Mouse (Mus musculus) embryonic facial prominence, embryonic 14.5 days (tissue): ENCODE data around the gene Pon3. TPM values are rescaled to one million over a fixed set of nuclear protein-coding genes. Genes with fewer than 3 reads are reported as not detected.
A peak's percentile ranks its signal among the peaks of the same experiment; 100 is the strongest.

Experiments used
- ATAC-seq: fragments of 200-750 bp; cut with Nextera tagmentation; 2 replicates; pipeline ENCODE4 v1.8.0; 2017; ENCODE audit warnings: low read depth, moderate number of reproducible peaks, moderate TSS enrichment
- DNase-seq: peaks from one replicate; pipeline ENCODE4 v3.0.0-alpha.2; 2015; ENCODE audit warnings: low spot score
- H3K27ac ChIP-seq: fragments of 300-500 bp; sonication (generic); replicated peaks from 2 replicates; pipeline ENCODE4 v1.5.1; 2014; ENCODE audit warnings: low read depth, mild to moderate bottlenecking, low read length, moderate library complexity
- H3K27me3 ChIP-seq: fragments of 300-500 bp; sonication (generic); replicated peaks from 2 replicates; pipeline ENCODE4 v1.6.1; 2014; ENCODE audit warnings: low read length; ENCODE audit not compliant: control insufficient read depth, insufficient read depth
- H3K36me3 ChIP-seq: fragments of 300-500 bp; sonication (generic); 2 replicates; pipeline ENCODE4 v1.6.1; 2014; ENCODE audit warnings: low read length, mixed read lengths; ENCODE audit not compliant: control insufficient read depth, insufficient read depth
- H3K4me1 ChIP-seq: fragments of 300-500 bp; sonication (generic); 2 replicates; pipeline ENCODE4 v1.6.1; 2014; ENCODE audit warnings: antibody characterized with exemption, low read length; ENCODE audit not compliant: control insufficient read depth, insufficient read depth
- H3K4me2 ChIP-seq: fragments of 300-500 bp; sonication (generic); 2 replicates; pipeline ENCODE4 v1.6.1; 2014; ENCODE audit warnings: low read depth, mild to moderate bottlenecking, low read length, moderate library complexity, mixed read lengths
- H3K4me3 ChIP-seq: fragments of 300-500 bp; sonication (generic); 2 replicates; pipeline ENCODE4 v1.5.1; 2014; ENCODE audit warnings: low read depth, mild to moderate bottlenecking, low read length
- H3K9ac ChIP-seq: fragments of 300-500 bp; sonication (generic); 2 replicates; pipeline ENCODE4 v1.6.1; 2014; ENCODE audit warnings: low read depth, mild to moderate bottlenecking, low read length, moderate library complexity, mixed read lengths
- H3K9me3 ChIP-seq: fragments of 300-500 bp; sonication (generic); 2 replicates; pipeline ENCODE4 v1.6.1; 2016; ENCODE audit warnings: low read length; ENCODE audit not compliant: control insufficient read depth
- WGBS: fragments of 180-500 bp; shearing (Covaris S2); extraction: QIAGEN DNeasy Blood & Tissue Kit; methylation state at CpG from one replicate; pipeline ENCODE4 v1.1.7; 2014; 5-methylcytosine and 5-hydroxymethylcytosine counted together
- polyA plus RNA-seq: library from polyadenylated mRNA; unstranded; fragments of >200 nt; fragmentation: Nextera tagmentation; extraction: Ambion mirVana; gene quantifications from 2 replicates; pipeline ENCODE4 v1.2.1, GENCODE M21; 2014

Pon3 gene
- polyA plus RNA-seq, 1 experiment from 2014 or later = 11.8 TPM

GRCm38 (mm10) chr6:5199376-5199905 lies 56.6 kb downstream of the Pon3 start:
- H3K4me3 ChIP-seq = no peak overlapping the region
- 84% methylated on average over 8 of the region's 8 CpGs for WGBS
- no peaks in the 10 kb centered on the region for H3K36me3 ChIP-seq
- no peak overlapping the region for H3K27ac ChIP-seq
- peaks cover 12% of the 10 kb centered on the region; the same call in 1 of the 2 replicates for H3K9me3 ChIP-seq
- no peak for ATAC-seq
- H3K27me3 ChIP-seq = no peaks in the 10 kb centered on the region
- H3K9ac ChIP-seq = no peak overlapping the region
- H3K4me2 ChIP-seq = no peak overlapping the region
- DNase-seq = no peak
- H3K4me1 ChIP-seq = no peaks in the 10 kb centered on the region

- 91% methylated on average over 5 of the region's 5 CpGs for WGBS
- H3K9me3 ChIP-seq = peaks cover 11% of the 10 kb centered on the region; the same call in 1 of the 2 replicates
- no peak for ATAC-seq
- no peak overlapping the region for H3K4me3 ChIP-seq
- no peaks in the 10 kb centered on the region for H3K27me3 ChIP-seq
- no peaks in the 10 kb centered on the region for H3K36me3 ChIP-seq
- DNase-seq = no peak
- H3K27ac ChIP-seq = no peak overlapping the region
- H3K4me1 ChIP-seq = no peaks in the 10 kb centered on the region
- H3K4me2 ChIP-seq = no peak overlapping the region
- no peak overlapping the region for H3K9ac ChIP-seq
These were observed 57.5 kb downstream of the Pon3 start for GRCm38 (mm10) chr6:5198590-5198989.

GRCm38 (mm10) chr6:5193693-5194092 lies 62.4 kb downstream of the Pon3 start, which contains the start of gene Pon1:
TSS of gene Pon1 (minus strand) at chr6:5193946.
- 45% methylated on average over 5 of the region's 5 CpGs for WGBS
- Histone ChIP-seq H3K4me3 (no peak within 1 kb of the TSS), H3K9ac (no peak within 1 kb of the TSS), H3K36me3 (no peaks in the 10 kb centered on the region), H3K27me3 (no peaks in the 10 kb centered on the region), H3K27ac (no peak within 1 kb of the TSS), H3K4me1 (no peaks in the 10 kb centered on the region), H3K9me3 (0 out of 2 replicates have a peak, but pooled peaks cover 6% of the 10 kb centered on the region), H3K4me2 (no peak within 1 kb of the TSS)
- ATAC-seq (peak; percentile 68; the same call in 1 of the 2 replicates), DNase-seq (peak; percentile 20)

GRCm38 (mm10) chr6:5190761-5191160 lies 65.3 kb downstream of the Pon3 start:
- Histone ChIP-seq H3K4me1 (no peaks in the 10 kb centered on the region), H3K9ac (no peak overlapping the region), H3K27ac (no peak overlapping the region), H3K36me3 (no peaks in the 10 kb centered on the region), H3K4me2 (no peak overlapping the region), H3K27me3 (no peaks in the 10 kb centered on the region), H3K4me3 (no peak overlapping the region), H3K9me3 (no peaks in the 10 kb centered on the region)
- ATAC-seq (no peak), DNase-seq (no peak)
- WGBS = 88% methylated on average over 4 of the region's 4 CpGs

GRCm38 (mm10) chr6:5189507-5189906 lies 66.6 kb downstream of the Pon3 start:
- H3K36me3 ChIP-seq = no peaks in the 10 kb centered on the region
- ATAC-seq = no peak
- no peak overlapping the region for H3K4me2 ChIP-seq
- WGBS = 65% methylated on average over 4 of the region's 4 CpGs
- no peak overlapping the region for H3K9ac ChIP-seq
- no peaks in the 10 kb centered on the region for H3K9me3 ChIP-seq
- H3K4me3 ChIP-seq = no peak overlapping the region
- peak; percentile 32 for DNase-seq
- no peaks in the 10 kb centered on the region for H3K4me1 ChIP-seq
- H3K27me3 ChIP-seq = no peaks in the 10 kb centered on the region
- no peak overlapping the region for H3K27ac ChIP-seq

- H3K27me3 ChIP-seq = no peaks in the 10 kb centered on the region
- WGBS = 52% methylated on average over 6 of the region's 6 CpGs
- H3K4me2 ChIP-seq = no peak overlapping the region
- no peak for DNase-seq
- H3K9me3 ChIP-seq = no peaks in the 10 kb centered on the region
- no peak for ATAC-seq
- H3K9ac ChIP-seq = no peak overlapping the region
- H3K36me3 ChIP-seq = no peaks in the 10 kb centered on the region
- H3K4me1 ChIP-seq = no peaks in the 10 kb centered on the region
- no peak overlapping the region for H3K4me3 ChIP-seq
- no peak overlapping the region for H3K27ac ChIP-seq
These were observed 67.1 kb downstream of the Pon3 start for GRCm38 (mm10) chr6:5188938-5189337.

GRCm38 (mm10) chr6:5188036-5188435 lies 68.0 kb downstream of the Pon3 start:
- H3K36me3 ChIP-seq = no peaks in the 10 kb centered on the region
- no peak overlapping the region for H3K4me3 ChIP-seq
- ATAC-seq (no peak), DNase-seq (no peak)
- H3K9ac ChIP-seq = no peak overlapping the region
- no peaks in the 10 kb centered on the region for H3K27me3 ChIP-seq
- H3K9me3 ChIP-seq = no peaks in the 10 kb centered on the region
- H3K4me1 ChIP-seq = no peaks in the 10 kb centered on the region
- no peak overlapping the region for H3K4me2 ChIP-seq
- no peak overlapping the region for H3K27ac ChIP-seq
- 63% methylated on average over 5 of the region's 5 CpGs for WGBS

- Histone ChIP-seq H3K9ac (no peak overlapping the region), H3K27me3 (no peaks in the 10 kb centered on the region), H3K27ac (no peak overlapping the region), H3K4me3 (no peak overlapping the region), H3K36me3 (no peaks in the 10 kb centered on the region), H3K9me3 (no peaks in the 10 kb centered on the region), H3K4me2 (no peak overlapping the region), H3K4me1 (no peaks in the 10 kb centered on the region)
- WGBS = 58% methylated on average over 6 of the region's 6 CpGs
- ATAC-seq (no peak), DNase-seq (no peak)
These were observed 68.5 kb downstream of the Pon3 start for GRCm38 (mm10) chr6:5187586-5187985.

GRCm38 (mm10) chr6:5186229-5186950 lies 69.7 kb downstream of the Pon3 start:
- DNase-seq (peak; percentile 26), ATAC-seq (no peak; the same call in 1 of the 2 replicates)
- H3K4me3 ChIP-seq = no peak overlapping the region
- no peaks in the 10 kb centered on the region for H3K36me3 ChIP-seq
- H3K4me1 ChIP-seq = no peaks in the 10 kb centered on the region
- H3K9me3 ChIP-seq = no peaks in the 10 kb centered on the region
- WGBS = 58% methylated on average over 7 of the region's 7 CpGs
- H3K27me3 ChIP-seq = no peaks in the 10 kb centered on the region
- no peak overlapping the region for H3K4me2 ChIP-seq
- no peak overlapping the region for H3K27ac ChIP-seq
- H3K9ac ChIP-seq = no peak overlapping the region
